Mouse (Mus musculus) liver, adult 2 months (tissue): ENCODE results near the gene Blmh.

Experiments used
- CTCF ChIP-seq: fragments of 200-500 bp; IDR thresholded peaks from 2 replicates; pipeline ENCODE4 v1.5.1; 2011; ENCODE audit warnings: low read depth, low read length, control low read depth
- POLR2A ChIP-seq: fragments of 200-500 bp; IDR thresholded peaks from 2 replicates; pipeline ENCODE4 v1.6.1; 2011; ENCODE audit warnings: low read length, control low read depth; ENCODE audit not compliant: insufficient read depth; ENCODE audit errors: extremely low read depth

GRCm38 (mm10) chr11:76879816-76880215, 44.8 kb upstream of the Blmh start:
- TF ChIP-seq CTCF (no peak), POLR2A (no peak)
